Mouse (Mus musculus): Measurements from ENCODE around the gene Mrpl49. TPM values are rescaled to one million over a fixed set of nuclear protein-coding genes. Genes with fewer than 3 reads are reported as not detected.

The Mrpl49 gene
- polyA plus RNA-seq, 1 experiment from 2014 or later, result 92.1 TPM

DNA sequence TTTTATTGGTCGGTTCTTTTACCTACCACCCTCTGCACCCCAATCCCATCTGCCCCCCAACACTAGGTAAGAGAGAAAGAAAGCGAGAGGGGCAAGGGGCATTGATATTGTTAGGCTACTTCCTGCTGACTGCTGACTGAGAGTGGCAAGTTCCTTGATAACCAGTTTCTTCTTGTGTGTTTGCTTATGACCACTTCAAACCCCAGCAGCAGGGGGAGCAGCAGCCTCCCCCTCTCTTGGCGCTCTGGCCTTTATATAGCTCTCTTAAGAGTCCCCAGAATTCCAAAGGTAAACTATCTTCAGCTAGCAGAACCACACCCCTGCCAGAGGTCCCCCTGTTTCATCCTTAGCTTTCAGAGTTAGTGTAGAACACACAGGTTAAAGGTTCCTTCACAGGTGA, 37.3 kb downstream of the Mrpl49 start:
- peaks cover 31% of the 10 kb centered on the region for H3K27me3 ChIP-seq (ENCODE audit: poor library complexity, severe bottlenecking)
- 59% methylated on average over 3 of the region's 3 CpGs for WGBS
- H3K9me3 ChIP-seq, result no peaks in the 10 kb centered on the region
- H3K36me3 ChIP-seq (replicated peaks), result no peaks in the 10 kb centered on the region
- H3K4me3 ChIP-seq, result no peak overlapping the region
- DNase-seq (ENCODE audit: extremely low spot score, low spot score), result no peak
- H3K27ac ChIP-seq, result no peak overlapping the region
- H3K4me1 ChIP-seq, result peaks cover 15% of the 10 kb centered on the region

DNA sequence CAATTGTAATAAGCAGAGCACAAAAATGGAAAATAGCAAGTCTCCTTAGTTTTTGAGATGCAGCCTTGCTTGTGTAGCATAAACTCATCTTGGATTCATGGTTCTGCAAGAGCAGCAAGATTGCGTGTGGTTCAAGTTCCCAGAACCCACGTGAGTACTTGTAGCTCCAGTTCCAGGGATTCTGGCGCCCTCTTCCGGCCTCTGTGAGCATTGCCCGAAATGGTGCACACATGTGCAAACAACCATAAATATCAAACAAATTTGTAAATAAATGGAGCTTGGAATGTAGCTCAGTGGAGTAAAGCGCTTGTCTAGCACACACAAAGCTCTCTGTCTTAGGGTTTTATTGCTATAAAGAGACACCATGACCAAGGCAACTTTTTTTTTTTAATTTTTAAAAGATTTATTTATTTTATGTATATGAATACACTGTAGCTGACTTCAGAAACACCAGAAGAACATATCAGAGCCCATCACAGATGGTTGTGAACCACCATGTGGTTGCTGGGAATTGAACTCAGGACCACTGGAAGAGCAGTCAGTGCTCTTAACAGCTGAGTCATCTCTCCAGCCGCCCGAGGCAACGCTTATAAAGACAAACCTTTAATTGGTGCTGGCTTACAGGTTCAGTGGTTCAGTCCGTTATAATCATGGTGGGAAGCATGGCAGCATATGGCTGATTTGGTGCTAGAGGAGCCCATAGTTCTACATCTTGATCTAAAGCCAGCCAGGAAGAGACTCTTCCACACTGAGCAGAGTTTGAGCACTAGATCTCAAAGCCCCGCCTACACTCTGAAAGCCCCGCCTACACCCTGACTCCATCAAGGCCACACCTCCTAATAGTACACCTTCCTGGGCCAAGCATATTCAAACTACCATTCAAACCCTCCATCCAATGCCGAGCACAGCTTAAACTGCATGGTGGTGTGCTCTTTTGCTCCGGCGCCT, 39.2 kb downstream of the Mrpl49 start:
- DNase-seq (ENCODE audit: extremely low spot score, low spot score), result peak; percentile 85
- Histone ChIP-seq H3K4me3 (no peak overlapping the region), H3K4me1 (peaks cover 21% of the 10 kb centered on the region), H3K36me3 (replicated peaks) (no peaks in the 10 kb centered on the region), H3K27ac (no peak overlapping the region), H3K9me3 (no peaks in the 10 kb centered on the region), H3K27me3 (ENCODE audit: poor library complexity, severe bottlenecking) (peaks cover 47% of the 10 kb centered on the region)
- WGBS, result 32% methylated on average over 15 of the region's 15 CpGs

DNA sequence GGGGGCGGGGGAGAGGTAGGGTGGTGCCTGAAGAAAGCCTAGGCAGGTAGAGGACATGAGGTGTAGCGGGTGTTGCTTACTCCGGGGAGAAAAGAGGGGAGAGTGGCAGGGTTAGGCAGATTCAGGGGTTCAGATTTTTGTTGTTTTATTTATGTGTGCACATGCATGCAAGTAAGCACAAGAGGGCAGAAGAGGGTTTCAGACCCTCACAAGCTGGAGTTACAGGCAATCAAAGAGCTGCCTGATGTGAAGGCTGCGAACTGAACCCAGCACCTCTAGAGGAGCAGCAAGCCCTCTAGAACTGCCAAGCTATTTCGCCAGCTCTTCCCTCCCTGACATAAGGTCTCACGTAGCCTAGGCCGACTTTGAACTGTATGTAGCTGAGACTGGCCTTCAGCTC, 41.1 kb downstream of the Mrpl49 start:
- WGBS, result 36% methylated on average over 7 of the region's 7 CpGs
- Histone ChIP-seq H3K27me3 (ENCODE audit: poor library complexity, severe bottlenecking) (peaks cover 53% of the 10 kb centered on the region), H3K9me3 (no peaks in the 10 kb centered on the region), H3K36me3 (replicated peaks) (no peaks in the 10 kb centered on the region), H3K4me1 (peaks cover 21% of the 10 kb centered on the region), H3K27ac (no peak overlapping the region), H3K4me3 (0 out of 2 replicates have a peak overlapping the region, but pooled peaks have one; percentile 66)
- DNase-seq (ENCODE audit: extremely low spot score, low spot score), result no peak

DNA sequence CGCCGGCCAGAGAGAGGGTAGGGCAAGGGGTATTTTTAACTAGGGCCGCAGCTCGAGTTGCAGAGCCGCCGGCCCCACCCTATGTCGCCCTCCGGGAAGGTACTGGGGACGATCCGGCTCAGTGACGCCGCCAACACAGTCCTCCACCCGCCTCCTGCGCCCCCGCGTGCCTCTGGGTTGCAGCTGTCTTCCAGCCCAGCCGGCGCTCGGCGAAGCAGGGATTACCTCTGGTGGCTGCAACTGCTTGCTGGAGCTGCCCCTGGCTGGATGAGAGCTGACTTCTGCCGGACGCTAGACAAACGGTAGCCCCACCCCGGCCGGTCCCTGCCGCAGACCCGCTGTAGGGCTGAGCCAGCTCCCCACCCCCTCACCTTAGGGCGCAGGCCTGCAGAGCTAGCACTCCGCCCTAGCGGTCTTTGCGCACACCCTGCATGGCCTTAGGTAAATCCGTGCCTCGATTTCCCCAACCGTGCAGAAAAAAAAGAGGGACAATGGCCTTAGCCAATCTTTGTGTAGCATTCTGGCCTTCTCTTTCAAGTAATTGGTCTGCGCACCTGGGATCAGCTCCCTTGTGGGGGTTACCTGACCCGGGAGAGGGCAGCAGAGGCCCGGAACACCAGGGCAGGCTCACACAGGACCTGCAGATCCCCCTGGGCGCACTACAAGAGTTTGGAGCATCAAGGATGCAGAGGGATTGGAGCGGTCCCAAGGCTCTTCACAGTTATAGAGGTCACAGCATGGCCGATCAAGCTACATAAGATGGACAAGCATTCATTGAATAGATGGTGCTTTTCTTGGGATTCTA, 41.9 kb downstream of the Mrpl49 start, which contains the start of gene Capn1:
Gene Capn1, minus strand, starts transcription at position 387 of the 805 bp plus-strand sequence.
- H3K27ac ChIP-seq, result peak within 1 kb of the TSS; percentile 79
- 2% methylated on average over 40 of the region's 40 CpGs for WGBS
- DNase-seq (ENCODE audit: extremely low spot score, low spot score), result peak; percentile 78
- no peaks in the 10 kb centered on the region for H3K36me3 ChIP-seq (replicated peaks)
- no peaks in the 10 kb centered on the region for H3K9me3 ChIP-seq
- H3K4me1 ChIP-seq, result peaks cover 21% of the 10 kb centered on the region
- H3K27me3 ChIP-seq (ENCODE audit: poor library complexity, severe bottlenecking), result peaks cover 53% of the 10 kb centered on the region
- peak within 1 kb of the TSS; percentile 66 for H3K4me3 ChIP-seq

DNA sequence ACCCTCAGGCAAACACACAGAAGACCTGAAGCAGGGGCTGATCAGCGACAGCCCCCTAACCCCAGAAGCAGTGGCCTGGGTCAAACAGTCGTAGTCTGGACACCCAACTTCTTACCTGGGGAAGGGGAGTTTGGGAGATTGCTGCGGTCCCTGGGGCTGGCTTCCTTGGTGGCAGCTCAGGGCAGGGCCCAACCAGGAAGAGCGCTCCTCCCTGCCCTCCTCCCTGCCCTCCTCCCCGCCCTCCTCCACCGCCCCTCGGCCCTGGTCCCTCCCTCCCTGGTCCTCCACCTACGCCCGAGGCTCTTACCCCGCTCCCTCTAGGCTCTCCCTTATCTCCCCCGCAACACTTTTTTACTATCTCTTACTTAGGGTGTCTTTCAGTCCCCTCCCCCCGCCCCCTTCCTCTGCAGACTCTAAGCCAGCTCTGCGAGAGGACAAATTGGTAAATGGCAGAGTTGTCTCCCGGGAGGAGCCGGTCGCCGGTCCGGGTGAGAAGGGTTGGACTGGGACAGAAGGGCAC, 42.5 kb downstream of the Mrpl49 start:
- H3K9me3 ChIP-seq, result no peaks in the 10 kb centered on the region
- no peaks in the 10 kb centered on the region for H3K36me3 ChIP-seq (replicated peaks)
- H3K27ac ChIP-seq, result peak overlapping the region; percentile 79
- H3K4me1 ChIP-seq, result peaks cover 21% of the 10 kb centered on the region
- peaks cover 53% of the 10 kb centered on the region for H3K27me3 ChIP-seq (ENCODE audit: poor library complexity, severe bottlenecking)
- peak; percentile 21 for DNase-seq (ENCODE audit: extremely low spot score, low spot score)
- H3K4me3 ChIP-seq, result peak overlapping the region; percentile 66
- WGBS, result 1% methylated on average over 15 of the region's 18 CpGs

DNA sequence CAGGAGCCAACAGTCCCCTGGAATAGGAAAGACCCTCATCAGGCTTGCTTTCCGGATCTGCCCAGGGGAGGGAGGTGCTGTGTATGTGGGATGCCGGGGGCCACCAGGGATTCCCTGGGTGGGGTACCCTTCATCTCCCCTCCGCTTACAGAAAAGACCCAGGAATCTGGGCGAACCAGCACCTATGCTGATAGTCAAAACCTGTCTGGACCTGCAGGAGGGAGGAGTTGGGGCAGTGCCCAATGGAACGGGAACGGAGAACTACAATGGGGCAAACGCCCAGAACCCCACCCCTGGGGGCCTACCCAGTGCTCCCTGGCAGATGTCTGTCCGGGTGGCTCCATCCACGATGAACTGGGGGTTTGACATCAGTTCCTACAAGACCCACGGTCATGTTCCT, 43.9 kb downstream of the Mrpl49 start:
- Histone ChIP-seq H3K4me1 (peaks cover 21% of the 10 kb centered on the region), H3K27ac (no peak overlapping the region), H3K36me3 (replicated peaks) (no peaks in the 10 kb centered on the region), H3K9me3 (no peaks in the 10 kb centered on the region), H3K27me3 (ENCODE audit: poor library complexity, severe bottlenecking) (peaks cover 53% of the 10 kb centered on the region), H3K4me3 (no peak overlapping the region)
- 89% methylated on average over 10 of the region's 10 CpGs for WGBS
- no peak for DNase-seq (ENCODE audit: extremely low spot score, low spot score)

DNA sequence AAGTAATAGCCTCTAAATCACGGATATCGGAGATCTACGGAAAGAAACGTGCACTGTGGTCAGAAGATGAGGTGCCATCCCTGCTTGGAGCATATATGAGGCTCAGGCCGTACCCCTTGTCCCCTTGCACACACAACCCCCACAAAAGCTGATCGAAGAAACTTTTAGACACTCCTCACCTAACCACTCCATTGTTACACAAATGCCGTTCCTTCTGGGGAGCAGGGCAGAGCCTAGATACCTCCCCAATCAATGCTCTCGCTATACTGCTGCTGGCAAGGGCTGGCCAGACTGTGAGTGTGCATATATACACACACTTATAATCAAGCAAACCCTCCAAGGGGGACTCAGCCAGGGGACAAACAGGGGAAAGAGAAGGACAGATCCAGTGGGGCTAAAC, 48.4 kb downstream of the Mrpl49 start:
- peaks cover 13% of the 10 kb centered on the region for H3K27me3 ChIP-seq (ENCODE audit: poor library complexity, severe bottlenecking)
- WGBS, result 69% methylated on average over 8 of the region's 8 CpGs

DNA sequence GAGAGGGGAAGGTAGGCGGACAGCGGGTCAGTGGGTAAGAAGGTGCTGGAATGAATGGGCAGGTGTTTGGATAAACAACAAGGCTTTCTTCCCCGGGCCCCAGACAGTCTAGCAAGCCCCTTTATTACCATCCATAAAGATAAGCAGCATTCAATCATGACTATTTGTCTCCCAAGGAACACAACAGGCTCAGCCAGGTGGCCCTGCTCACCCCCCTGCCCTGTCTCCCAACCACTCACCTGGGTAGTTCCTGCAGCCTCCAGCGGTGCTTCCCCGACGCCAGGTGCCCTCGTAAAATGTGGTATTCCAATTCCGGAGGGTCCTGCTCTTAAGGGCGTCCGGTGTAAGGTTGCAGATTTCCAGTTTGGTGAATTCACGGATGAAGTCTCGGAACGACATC, 50.6 kb downstream of the Mrpl49 start:
- Histone ChIP-seq H3K36me3 (replicated peaks) (no peaks in the 10 kb centered on the region), H3K9me3 (no peaks in the 10 kb centered on the region), H3K4me1 (0 out of 2 replicates have a peak, but pooled peaks cover 8% of the 10 kb centered on the region), H3K27me3 (ENCODE audit: poor library complexity, severe bottlenecking) (no peaks in the 10 kb centered on the region), H3K4me3 (no peak overlapping the region), H3K27ac (no peak overlapping the region)
- 90% methylated on average over 13 of the region's 13 CpGs for WGBS
- DNase-seq (ENCODE audit: extremely low spot score, low spot score), result no peak

More for the DNA sequence above, 48.4 kb downstream of the Mrpl49 start:
- Histone ChIP-seq H3K4me3 (no peak overlapping the region), H3K4me1 (0 out of 2 replicates have a peak, but pooled peaks cover 8% of the 10 kb centered on the region), H3K36me3 (replicated peaks) (no peaks in the 10 kb centered on the region), H3K9me3 (no peaks in the 10 kb centered on the region), H3K27ac (no peak overlapping the region)
- DNase-seq (ENCODE audit: extremely low spot score, low spot score), result no peak

DNA sequence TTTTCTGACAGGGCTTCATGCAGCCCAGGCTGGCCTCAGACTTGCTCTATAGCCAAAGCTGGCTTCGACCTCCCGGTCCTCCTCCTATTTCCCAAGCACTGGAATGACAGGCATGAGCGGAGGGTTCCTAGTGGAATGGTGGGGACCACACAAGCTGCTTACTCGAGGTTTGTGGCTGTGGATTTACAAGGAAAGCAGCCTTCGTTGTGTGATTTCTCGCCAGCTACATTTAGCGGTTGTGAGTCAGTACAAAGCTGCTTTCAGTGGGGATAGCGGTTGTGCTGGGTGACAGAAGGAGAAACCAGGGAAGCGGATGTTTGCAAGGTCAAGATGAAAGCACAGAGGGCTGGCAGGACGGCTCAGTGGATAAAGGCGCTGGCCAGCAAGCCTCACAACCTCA, 52.0 kb downstream of the Mrpl49 start:
- H3K36me3 ChIP-seq (replicated peaks), result no peaks in the 10 kb centered on the region
- no peak for DNase-seq (ENCODE audit: extremely low spot score, low spot score)
- no peaks in the 10 kb centered on the region for H3K27me3 ChIP-seq (ENCODE audit: poor library complexity, severe bottlenecking)
- H3K4me3 ChIP-seq, result no peak overlapping the region
- H3K9me3 ChIP-seq, result no peaks in the 10 kb centered on the region
- 0 out of 2 replicates have a peak, but pooled peaks cover 8% of the 10 kb centered on the region for H3K4me1 ChIP-seq
- H3K27ac ChIP-seq, result no peak overlapping the region
- WGBS, result 77% methylated on average over 11 of the region's 11 CpGs

Small RNA genes lying within 50 kb of the gene (microRNA-seq; reads per million reads assigned to microRNA genes)
- gene Mir6988, result 0.90 reads per million

Other genes with a start within 250 kb of the Mrpl49 start
- gene Frmd8, start 182.5 kb downstream of the Mrpl49 start, polyA plus RNA-seq (2016; fragmentation: Nextera tagmentation; extraction: Ambion mirVana), result 36.9 and 40.6 TPM in 2 replicates
- 1.5 and 2.0 TPM in 2 replicates for gene Slc25a45, start 180.0 kb downstream of the Mrpl49 start, polyA plus RNA-seq (2016; fragmentation: Nextera tagmentation; extraction: Ambion mirVana)
- gene Tigd3, start 163.6 kb downstream of the Mrpl49 start, polyA plus RNA-seq (2016; fragmentation: Nextera tagmentation; extraction: Ambion mirVana), result 9.0 and 9.1 TPM in 2 replicates
- 246 and 247 TPM in 2 replicates for gene Dpf2, start 144.8 kb downstream of the Mrpl49 start, polyA plus RNA-seq (2016; fragmentation: Nextera tagmentation; extraction: Ambion mirVana)
- 1.1 and 1.5 TPM in 2 replicates for gene Cdc42ep2, start 133.0 kb downstream of the Mrpl49 start, polyA plus RNA-seq (2016; fragmentation: Nextera tagmentation; extraction: Ambion mirVana)
- 122 and 126 TPM in 2 replicates for gene Pola2, start 93.6 kb downstream of the Mrpl49 start, polyA plus RNA-seq (2016; fragmentation: Nextera tagmentation; extraction: Ambion mirVana)
- not detected in 2 replicates for gene Slc22a20, start 71.6 kb downstream of the Mrpl49 start, polyA plus RNA-seq (2016; fragmentation: Nextera tagmentation; extraction: Ambion mirVana)
- 2.5 and 3.0 TPM in 2 replicates for gene Capn1, start 41.9 kb downstream of the Mrpl49 start, polyA plus RNA-seq (2016; fragmentation: Nextera tagmentation; extraction: Ambion mirVana)
- 30.8 and 32.2 TPM in 2 replicates for gene Syvn1, start 11.2 kb downstream of the Mrpl49 start, polyA plus RNA-seq (2016; fragmentation: Nextera tagmentation; extraction: Ambion mirVana)
- 829 and 865 TPM in 2 replicates for gene Fau, start 59 bp upstream of the Mrpl49 start, polyA plus RNA-seq (2016; fragmentation: Nextera tagmentation; extraction: Ambion mirVana)
- 35.1 and 38.7 TPM in 2 replicates for gene Znhit2, start 3.4 kb upstream of the Mrpl49 start, polyA plus RNA-seq (2016; fragmentation: Nextera tagmentation; extraction: Ambion mirVana)
- 31.0 and 32.2 TPM in 2 replicates for gene Tm7sf2, start 10.6 kb upstream of the Mrpl49 start, polyA plus RNA-seq (2016; fragmentation: Nextera tagmentation; extraction: Ambion mirVana)
- gene Vps51, start 19.4 kb upstream of the Mrpl49 start, polyA plus RNA-seq (2016; fragmentation: Nextera tagmentation; extraction: Ambion mirVana), result 65.2 and 68.2 TPM in 2 replicates
- not detected in 2 replicates for gene Tmem262, start 22.2 kb upstream of the Mrpl49 start, polyA plus RNA-seq (2016; fragmentation: Nextera tagmentation; extraction: Ambion mirVana)
- gene Gm28374, start 24.5 kb upstream of the Mrpl49 start, polyA plus RNA-seq (2016; fragmentation: Nextera tagmentation; extraction: Ambion mirVana), result 1.7 and 3.1 TPM in 2 replicates
- gene Zfpl1, start 27.2 kb upstream of the Mrpl49 start, polyA plus RNA-seq (2016; fragmentation: Nextera tagmentation; extraction: Ambion mirVana), result 74.0 and 78.0 TPM in 2 replicates
- 78.9 and 85.4 TPM in 2 replicates for gene Cdca5, start 27.2 kb upstream of the Mrpl49 start, polyA plus RNA-seq (2016; fragmentation: Nextera tagmentation; extraction: Ambion mirVana)
- gene AC131692.1, start 36.6 kb upstream of the Mrpl49 start, polyA plus RNA-seq (2016; fragmentation: Nextera tagmentation; extraction: Ambion mirVana), result 1.0 and 1.5 TPM in 2 replicates
- gene Naaladl1, start 48.0 kb upstream of the Mrpl49 start, polyA plus RNA-seq (2016; fragmentation: Nextera tagmentation; extraction: Ambion mirVana), result 0.82 and 0.88 TPM in 2 replicates
- gene Sac3d1, start 60.9 kb upstream of the Mrpl49 start, polyA plus RNA-seq (2016; fragmentation: Nextera tagmentation; extraction: Ambion mirVana), result 64.2 and 64.6 TPM in 2 replicates
- gene Snx15, start 70.5 kb upstream of the Mrpl49 start, polyA plus RNA-seq (2016; fragmentation: Nextera tagmentation; extraction: Ambion mirVana), result 24.1 and 25.6 TPM in 2 replicates
- not detected in 2 replicates for gene Batf2, start 83.2 kb upstream of the Mrpl49 start, polyA plus RNA-seq (2016; fragmentation: Nextera tagmentation; extraction: Ambion mirVana)
- 112 and 113 TPM in 2 replicates for gene Arl2, start 83.8 kb upstream of the Mrpl49 start, polyA plus RNA-seq (2016; fragmentation: Nextera tagmentation; extraction: Ambion mirVana)
- gene Majin, start 126.6 kb upstream of the Mrpl49 start, polyA plus RNA-seq (2016; fragmentation: Nextera tagmentation; extraction: Ambion mirVana), result not detected in 2 replicates
- gene Gpha2, start 168.6 kb upstream of the Mrpl49 start, polyA plus RNA-seq (2016; fragmentation: Nextera tagmentation; extraction: Ambion mirVana), result 0.58 TPM in 1 of 2 replicates, not detected in the other
- gene Ppp2r5b, start 178.1 kb upstream of the Mrpl49 start, polyA plus RNA-seq (2016; fragmentation: Nextera tagmentation; extraction: Ambion mirVana), result 21.6 and 24.4 TPM in 2 replicates
- 11.1 and 11.4 TPM in 2 replicates for gene Atg2a, start 183.9 kb upstream of the Mrpl49 start, polyA plus RNA-seq (2016; fragmentation: Nextera tagmentation; extraction: Ambion mirVana)
- 76.8 and 82.1 TPM in 2 replicates for gene Ehd1, start 218.9 kb upstream of the Mrpl49 start, polyA plus RNA-seq (2016; fragmentation: Nextera tagmentation; extraction: Ambion mirVana)
- gene Cdc42bpg, start 248.7 kb upstream of the Mrpl49 start, polyA plus RNA-seq (2016; fragmentation: Nextera tagmentation; extraction: Ambion mirVana), result 0.23 and 0.24 TPM in 2 replicates

Data from forebrain, embryonic 10.5 days (tissue).